Mouse (Mus musculus) liver, embryonic 14.5 days (tissue): ENCODE data around the gene Castor1. TPM values are rescaled to one million over a fixed set of nuclear protein-coding genes. Genes with fewer than 3 reads are reported as not detected.

Experiments used
- ATAC-seq: fragments of 200-750 bp; cut with Nextera tagmentation; 2 replicates; pipeline ENCODE4 v1.8.0; 2017; ENCODE audit warnings: moderate number of reproducible peaks, mild to moderate bottlenecking, moderate library complexity; ENCODE audit not compliant: insufficient read depth
- DNase-seq, 3 experiments: peaks; one replicate each; pipeline ENCODE4 v3.0.0-alpha.2; 2012 to 2013; ENCODE audit warnings: low read depth in 3 of 3, low spot score in 3 of 3
- H3K27ac ChIP-seq: fragments of 300-500 bp; sonication (generic); 2 replicates; pipeline ENCODE4 v1.5.1; 2014; ENCODE audit warnings: moderate library complexity, mild to moderate bottlenecking, control low read depth, inconsistent platforms
- H3K27me3 ChIP-seq: fragments of 300-500 bp; sonication (generic); 2 replicates; pipeline ENCODE4 v1.6.1; 2014; ENCODE audit warnings: mild to moderate bottlenecking, low read length, moderate library complexity; ENCODE audit not compliant: control insufficient read depth, insufficient read depth
- H3K36me3 ChIP-seq: fragments of 300-500 bp; sonication (generic); replicated peaks from 2 replicates; pipeline ENCODE4 v1.6.1; 2014; ENCODE audit warnings: low read depth; ENCODE audit not compliant: control insufficient read depth, insufficient read depth
- H3K4me1 ChIP-seq, 2 experiments: fragments of 200-500 bp in 1 of 2; fragments of 300-500 bp in 1 of 2; sonication (generic) in 1 of 2; replicated peaks; 2 replicates each; pipeline ENCODE4 v1.6.1; 2012 to 2014; ENCODE audit warnings: antibody characterized with exemption in 1 of 2, inconsistent platforms in 1 of 2, low read length in 1 of 2; ENCODE audit not compliant: control insufficient read depth in 2 of 2, insufficient read depth in 2 of 2
- H3K4me2 ChIP-seq: fragments of 300-500 bp; sonication (generic); 2 replicates; pipeline ENCODE4 v1.6.1; 2014; ENCODE audit warnings: low read depth, mild to moderate bottlenecking, control low read depth, moderate library complexity
- H3K4me3 ChIP-seq, 2 experiments: fragments of 200-500 bp in 1 of 2; fragments of 300-500 bp in 1 of 2; sonication (generic) in 1 of 2; 2 replicates each; pipeline ENCODE4 v1.5.1; 2012 to 2014; ENCODE audit warnings: low read depth in 2 of 2, low read length in 2 of 2, mild to moderate bottlenecking in 2 of 2, control low read depth in 1 of 2, inconsistent platforms in 1 of 2, moderate library complexity in 1 of 2; ENCODE audit not compliant: insufficient read depth in 1 of 2
- H3K9ac ChIP-seq: fragments of 300-500 bp; sonication (generic); replicated peaks from 2 replicates; pipeline ENCODE4 v1.6.1; 2014; ENCODE audit warnings: mild to moderate bottlenecking, control low read depth, moderate library complexity
- H3K9me3 ChIP-seq: fragments of 300-500 bp; sonication (generic); 2 replicates; pipeline ENCODE4 v1.6.1; 2016; ENCODE audit warnings: low read length, mixed read lengths; ENCODE audit not compliant: control insufficient read depth
- CTCF ChIP-seq: IDR thresholded peaks from 2 replicates; pipeline ENCODE4 v1.5.1; 2016; ENCODE audit warnings: antibody characterized with exemption, low read depth, control low read depth
- EP300 ChIP-seq: IDR thresholded peaks from 2 replicates; pipeline ENCODE4 v1.6.1; 2016; ENCODE audit warnings: antibody characterized with exemption, low read depth
- WGBS: fragments of 180-500 bp; shearing (Covaris S2); extraction: QIAGEN DNeasy Blood & Tissue Kit; methylation state at CpG from one replicate; pipeline ENCODE4 v1.1.7; 2014; ENCODE audit not compliant: insufficient replicate concordance; 5-methylcytosine and 5-hydroxymethylcytosine counted together
- polyA plus RNA-seq, 2 experiments: library from polyadenylated mRNA; depleted of rRNA in 1 of 2; stranded (reverse) in 1 of 2; unstranded in 1 of 2; fragments of >200 nt; fragmentation: Nextera tagmentation in 1 of 2; extraction: Ambion mirVana in 1 of 2; gene quantifications; 2 replicates each; pipeline versions ENCODE4 v1.2.1 to v1.2.3; 2012 to 2014

Castor1 gene
- polyA plus RNA-seq, 2 experiments, result 1.1 to 1.4 TPM

DNA sequence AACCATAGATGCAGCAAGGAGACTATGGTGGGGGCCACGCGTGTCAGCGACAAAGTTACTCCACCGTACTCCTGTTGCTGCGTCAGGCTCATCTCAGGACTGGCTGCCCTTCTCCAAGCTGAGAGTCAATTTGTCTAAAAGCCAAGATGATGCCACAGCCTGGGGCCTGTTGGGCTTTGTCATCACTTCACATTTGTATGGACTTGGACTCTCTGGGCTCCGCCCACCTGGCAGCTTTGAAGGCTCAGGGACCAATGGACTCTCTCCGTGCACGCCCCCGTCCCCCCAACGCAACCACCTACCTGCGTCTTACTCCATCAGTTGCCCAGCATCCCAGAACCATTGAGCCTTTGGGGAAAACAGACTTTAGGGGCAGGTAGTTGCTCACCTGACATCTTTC is 53.5 kb downstream of the Castor1 start:
- Histone ChIP-seq H3K4me3 (no peak overlapping the region), H3K4me1 (no peaks in the 10 kb centered on the region), H3K36me3 (no peaks in the 10 kb centered on the region), H3K9ac (no peak overlapping the region), H3K27me3 (peaks cover 30% of the 10 kb centered on the region), H3K27ac (no peak overlapping the region), H3K4me2 (no peak overlapping the region), H3K9me3 (no peaks in the 10 kb centered on the region)
- no peak for TF ChIP-seq EP300
- no peak for TF ChIP-seq CTCF
- WGBS, result 62% methylated on average over 11 of the region's 11 CpGs
- ATAC-seq (no peak), DNase-seq (no peak)

Other genes starting within 250 kb of the Castor1 start
- gene 4930556J24Rik, start 241.4 kb upstream of the Castor1 start, polyA plus RNA-seq (2012; rRNA removed), result not detected in 2 replicates
- gene 4930556J24Rik, start 241.4 kb upstream of the Castor1 start, polyA plus RNA-seq (2014; fragmentation: Nextera tagmentation; extraction: Ambion mirVana), result not detected in 2 replicates
- 0.87 and 1.5 TPM in 2 replicates for gene Gal3st1, start 234.6 kb upstream of the Castor1 start, polyA plus RNA-seq (2012; rRNA removed)
- 0.65 and 1.00 TPM in 2 replicates for gene Gal3st1, start 234.6 kb upstream of the Castor1 start, polyA plus RNA-seq (2014; fragmentation: Nextera tagmentation; extraction: Ambion mirVana)
- gene Sec14l4, start 186.8 kb upstream of the Castor1 start, polyA plus RNA-seq (2012; rRNA removed), result 0.93 and 1.1 TPM in 2 replicates
- gene Sec14l4, start 186.8 kb upstream of the Castor1 start, polyA plus RNA-seq (2014; fragmentation: Nextera tagmentation; extraction: Ambion mirVana), result 1.6 and 2.1 TPM in 2 replicates
- gene Sec14l3, start 153.4 kb upstream of the Castor1 start, polyA plus RNA-seq (2012; rRNA removed), result not detected in 2 replicates
- not detected in 2 replicates for gene Sec14l3, start 153.4 kb upstream of the Castor1 start, polyA plus RNA-seq (2014; fragmentation: Nextera tagmentation; extraction: Ambion mirVana)
- gene Mtfp1, start 122.8 kb upstream of the Castor1 start, polyA plus RNA-seq (2012; rRNA removed), result 13.3 and 16.7 TPM in 2 replicates
- 20.6 and 22.5 TPM in 2 replicates for gene Mtfp1, start 122.8 kb upstream of the Castor1 start, polyA plus RNA-seq (2014; fragmentation: Nextera tagmentation; extraction: Ambion mirVana)
- gene Sec14l2, start 94.8 kb upstream of the Castor1 start, polyA plus RNA-seq (2012; rRNA removed), result 6.9 and 9.5 TPM in 2 replicates
- 4.5 and 6.0 TPM in 2 replicates for gene Sec14l2, start 94.8 kb upstream of the Castor1 start, polyA plus RNA-seq (2014; fragmentation: Nextera tagmentation; extraction: Ambion mirVana)
- 4.8 and 5.1 TPM in 2 replicates for gene Rnf215, start 83.0 kb upstream of the Castor1 start, polyA plus RNA-seq (2012; rRNA removed)
- 4.3 and 6.2 TPM in 2 replicates for gene Rnf215, start 83.0 kb upstream of the Castor1 start, polyA plus RNA-seq (2014; fragmentation: Nextera tagmentation; extraction: Ambion mirVana)
- 0.88 and 0.97 TPM in 2 replicates for gene Ccdc157, start 57.9 kb upstream of the Castor1 start, polyA plus RNA-seq (2012; rRNA removed)
- 0.32 and 0.47 TPM in 2 replicates for gene Ccdc157, start 57.9 kb upstream of the Castor1 start, polyA plus RNA-seq (2014; fragmentation: Nextera tagmentation; extraction: Ambion mirVana)
- 16.4 and 18.6 TPM in 2 replicates for gene Sf3a1, start 57.9 kb upstream of the Castor1 start, polyA plus RNA-seq (2012; rRNA removed)
- gene Sf3a1, start 57.9 kb upstream of the Castor1 start, polyA plus RNA-seq (2014; fragmentation: Nextera tagmentation; extraction: Ambion mirVana), result 23.5 and 24.2 TPM in 2 replicates
- gene Tbc1d10a, start 31.4 kb upstream of the Castor1 start, polyA plus RNA-seq (2012; rRNA removed), result 5.3 and 6.2 TPM in 2 replicates
- 2.6 and 3.4 TPM in 2 replicates for gene Tbc1d10a, start 31.4 kb upstream of the Castor1 start, polyA plus RNA-seq (2014; fragmentation: Nextera tagmentation; extraction: Ambion mirVana)
- gene Osm, start 18.2 kb downstream of the Castor1 start, polyA plus RNA-seq (2012; rRNA removed), result 0.85 and 0.88 TPM in 2 replicates
- 0.34 and 0.41 TPM in 2 replicates for gene Osm, start 18.2 kb downstream of the Castor1 start, polyA plus RNA-seq (2014; fragmentation: Nextera tagmentation; extraction: Ambion mirVana)
- 0.02 TPM in 1 of 2 replicates, not detected in the other for gene Lif, start 39.3 kb downstream of the Castor1 start, polyA plus RNA-seq (2012; rRNA removed)
- gene Lif, start 39.3 kb downstream of the Castor1 start, polyA plus RNA-seq (2014; fragmentation: Nextera tagmentation; extraction: Ambion mirVana), result not detected in 2 replicates
- 0.11 and 0.32 TPM in 2 replicates for gene Hormad2, start 222.9 kb downstream of the Castor1 start, polyA plus RNA-seq (2012; rRNA removed)
- 0.23 and 0.33 TPM in 2 replicates for gene Hormad2, start 222.9 kb downstream of the Castor1 start, polyA plus RNA-seq (2014; fragmentation: Nextera tagmentation; extraction: Ambion mirVana)